Mouse (Mus musculus): ENCODE data around the gene Auts2.

Auts2 gene

GRCm38 (mm10) chr5:131585684-131586331 lies 957.3 kb downstream of the Auts2 start:
- DNase-seq: no peak

GRCm38 (mm10) chr5:131584260-131585135 lies 958.6 kb downstream of the Auts2 start:
- DNase-seq: no peak

GRCm38 (mm10) chr5:131581110-131582050 lies 961.8 kb downstream of the Auts2 start:
- no peak for DNase-seq

GRCm38 (mm10) chr5:131578737-131579136 lies 964.4 kb downstream of the Auts2 start:
- no peak for DNase-seq

- DNase-seq: no peak
Observed at GRCm38 (mm10) chr5:131575733-131576265, 967.3 kb downstream of the Auts2 start.

GRCm38 (mm10) chr5:131575086-131575514 lies 968.0 kb downstream of the Auts2 start:
- no peak for DNase-seq

GRCm38 (mm10) chr5:131574469-131575085 lies 968.6 kb downstream of the Auts2 start:
- DNase-seq: no peak

- no peak for DNase-seq
Observed at GRCm38 (mm10) chr5:131573296-131574177, 969.6 kb downstream of the Auts2 start.

- DNase-seq: no peak
Observed at GRCm38 (mm10) chr5:131566032-131566431, 977.1 kb downstream of the Auts2 start.

GRCm38 (mm10) chr5:131563630-131564252 lies 979.4 kb downstream of the Auts2 start:
- no peak for DNase-seq

GRCm38 (mm10) chr5:131560773-131561560 lies 982.2 kb downstream of the Auts2 start:
- no peak for DNase-seq

GRCm38 (mm10) chr5:131558403-131559174 lies 984.6 kb downstream of the Auts2 start:
- no peak for DNase-seq

- no peak for DNase-seq
Observed at GRCm38 (mm10) chr5:131557591-131558385, 985.4 kb downstream of the Auts2 start.

GRCm38 (mm10) chr5:131548932-131549563 lies 994.1 kb downstream of the Auts2 start:
- DNase-seq: no peak

GRCm38 (mm10) chr5:131547926-131548325 lies 995.2 kb downstream of the Auts2 start:
- no peak for DNase-seq

- DNase-seq: no peak
Observed at GRCm38 (mm10) chr5:131546414-131546813, 996.7 kb downstream of the Auts2 start.

- no peak for DNase-seq
Observed at GRCm38 (mm10) chr5:131544381-131544780, 998.8 kb downstream of the Auts2 start.

Measured in lung, postnatal 14 days (tissue).